Mouse (Mus musculus): ENCODE results near the gene Maob. TPM values are rescaled to one million over a fixed set of nuclear protein-coding genes. Genes with fewer than 3 reads are reported as not detected.

Gene Maob
- polyA plus RNA-seq, 1 experiment from 2014 or later = 11.6 TPM

DNA sequence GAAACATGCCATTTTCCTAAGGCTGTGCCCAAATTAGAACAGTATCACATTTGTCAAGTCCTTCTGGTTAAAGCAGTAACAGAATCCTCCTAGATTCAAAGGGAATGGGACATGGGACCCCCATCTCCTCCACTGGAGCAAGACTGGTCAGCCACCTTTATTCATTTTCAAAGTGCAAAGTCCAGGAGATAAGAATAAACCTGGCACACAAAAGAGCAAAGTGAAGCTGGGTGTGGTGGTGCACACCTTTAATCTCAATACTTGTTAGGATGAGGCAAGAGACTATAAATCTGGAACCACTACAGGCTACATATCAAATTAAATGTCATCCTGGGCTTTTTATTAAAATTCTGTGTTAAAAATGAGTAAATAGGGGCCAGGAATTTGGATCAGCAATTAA, 62.4 kb downstream of the Maob start:
- H3K36me3 ChIP-seq = no peaks in the 10 kb centered on the region
- no peaks in the 10 kb centered on the region for H3K4me1 ChIP-seq (replicated peaks)
- H3K27me3 ChIP-seq = no peaks in the 10 kb centered on the region
- no peaks in the 10 kb centered on the region for H3K9me3 ChIP-seq (replicated peaks)
- H3K9ac ChIP-seq = no peak overlapping the region
- no peak overlapping the region for H3K27ac ChIP-seq
- no peak for ATAC-seq (replicated peaks; ENCODE audit: insufficient number of reproducible peaks, insufficient read depth, low FRiP score, low read depth)
- H3K4me3 ChIP-seq = no peak overlapping the region
- H3K4me2 ChIP-seq = no peak overlapping the region

DNA sequence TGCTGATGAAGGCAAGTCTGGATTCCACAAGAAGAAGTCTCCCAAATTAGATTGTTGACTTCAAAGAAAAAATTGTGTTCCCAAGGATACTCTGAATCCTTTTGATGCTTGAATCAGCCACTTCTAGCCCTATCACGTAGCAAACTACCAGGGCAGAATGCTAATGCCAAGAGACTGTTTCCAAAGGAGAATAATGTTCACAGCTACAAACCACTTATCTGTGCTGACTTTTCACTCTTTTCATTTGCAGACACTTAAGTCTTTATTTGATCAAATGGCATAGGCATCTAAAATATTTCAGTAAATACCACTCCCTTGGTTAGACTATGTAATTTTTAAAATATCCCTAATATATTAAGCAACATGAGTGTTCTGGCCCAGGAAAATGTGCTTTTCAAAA, 68.2 kb downstream of the Maob start:
- Histone ChIP-seq H3K9ac (no peak overlapping the region), H3K9me3 (replicated peaks) (no peaks in the 10 kb centered on the region), H3K4me1 (replicated peaks) (no peaks in the 10 kb centered on the region), H3K36me3 (no peaks in the 10 kb centered on the region), H3K4me2 (no peak overlapping the region), H3K27me3 (no peaks in the 10 kb centered on the region), H3K4me3 (no peak overlapping the region), H3K27ac (no peak overlapping the region)
- WGBS = 48% methylated on average over 1 of the region's 1 CpGs
- no peak for ATAC-seq (replicated peaks; ENCODE audit: insufficient number of reproducible peaks, insufficient read depth, low FRiP score, low read depth)

DNA sequence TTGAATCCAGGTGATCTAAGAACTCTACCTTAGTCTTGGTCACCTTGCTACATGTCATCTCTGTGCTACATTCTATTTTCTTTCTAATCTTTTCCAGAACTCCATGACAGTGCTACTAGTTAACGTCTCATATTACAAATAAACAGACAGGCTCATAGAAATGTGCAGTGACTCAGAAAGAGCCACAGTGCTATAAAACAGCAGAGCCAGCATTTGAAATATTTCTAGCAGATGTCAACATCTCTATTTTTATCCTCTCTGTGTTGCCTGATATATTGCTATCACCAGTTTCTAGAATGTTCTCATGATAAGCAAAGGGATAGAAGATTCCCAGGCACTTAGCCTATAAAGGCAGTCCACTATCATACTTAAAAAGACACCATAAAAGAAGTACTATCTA, 103.1 kb downstream of the Maob start:
- Histone ChIP-seq H3K27me3 (no peaks in the 10 kb centered on the region), H3K9ac (no peak overlapping the region), H3K27ac (0 out of 2 replicates have a peak overlapping the region, but pooled peaks have one; percentile 27), H3K4me1 (replicated peaks) (no peaks in the 10 kb centered on the region), H3K4me3 (no peak overlapping the region), H3K9me3 (replicated peaks) (no peaks in the 10 kb centered on the region), H3K4me2 (no peak overlapping the region), H3K36me3 (no peaks in the 10 kb centered on the region)
- ATAC-seq (replicated peaks; ENCODE audit: insufficient number of reproducible peaks, insufficient read depth, low FRiP score, low read depth) = no peak
- WGBS = 40% methylated on average over 1 of the region's 1 CpGs

GRCm38 (mm10) chrX:16706094-16706493, 111.1 kb downstream of the Maob start:
- Histone ChIP-seq H3K27me3 (no peaks in the 10 kb centered on the region), H3K36me3 (no peaks in the 10 kb centered on the region), H3K27ac (no peak overlapping the region), H3K4me2 (no peak overlapping the region), H3K9ac (no peak overlapping the region), H3K4me3 (no peak overlapping the region), H3K4me1 (replicated peaks) (no peaks in the 10 kb centered on the region), H3K9me3 (replicated peaks) (no peaks in the 10 kb centered on the region)
- no peak for ATAC-seq (replicated peaks; ENCODE audit: insufficient number of reproducible peaks, insufficient read depth, low FRiP score, low read depth)
- 65% methylated on average over 1 of the region's 1 CpGs for WGBS

Other genes starting within 250 kb of the Maob start
- 6.7 and 10.7 TPM in 2 replicates for gene Maoa, start 197.7 kb downstream of the Maob start, polyA plus RNA-seq (2015; fragmentation: Nextera tagmentation; extraction: Ambion mirVana)
- 0.93 and 1.2 TPM in 2 replicates for gene Ndp, start 94.4 kb upstream of the Maob start, polyA plus RNA-seq (2015; fragmentation: Nextera tagmentation; extraction: Ambion mirVana)